In genomic region chr5:39620206-39620866, GRCm38 (mm10) we compare ENCODE assay signal across 12 mouse cellular contexts.
DNase-seq lines count a peak whose midpoint lies in the region; ATAC-seq and TF ChIP-seq lines count a peak whose summit lies in the region.
"Had no signal": no experiment of that assay in that cellular context is flagged by ENCODE, and none has a peak within 500 bp of the region (broad histone marks: within the 10 kb centered on the region; RNA-seq: fewer than 3 reads in every experiment).

No protein-coding gene starts in this region.

- no peak for TF ChIP-seq EP300 in heart, adult 2 months (IDR thresholded peaks at IDR 0.05; ENCODE audit: insufficient read depth, low read depth, low read length)

- H3K79me2 ChIP-seq in heart, adult 2 months (replicated peaks; ENCODE audit: control insufficient read depth, insufficient read depth, low read length), result no peaks in the 10 kb centered on the region

- peaks cover 11% of the 10 kb centered on the region for H3K4me1 ChIP-seq in heart, adult 2 months (ENCODE audit: control insufficient read depth, insufficient read depth, low read length)
- no peaks in the 10 kb centered on the region for H3K4me1 ChIP-seq in stomach, embryonic 15.5 days
- peaks cover 37% of the 10 kb centered on the region for H3K4me1 ChIP-seq in limb, embryonic 10.5 days

- 54% methylated on average over 3 of the region's 3 CpGs for WGBS in heart, adult 2 months
- 67% methylated on average over 3 of the region's 3 CpGs for WGBS in stomach, embryonic 15.5 days
- WGBS in limb, embryonic 10.5 days, result 89% methylated on average over 3 of the region's 3 CpGs

- H3K27me3 ChIP-seq in heart, adult 2 months (ENCODE audit: control insufficient read depth, insufficient read depth, low read length), result no peaks in the 10 kb centered on the region
- no peaks in the 10 kb centered on the region for H3K27me3 ChIP-seq in stomach, embryonic 15.5 days (replicated peaks)
- no peaks in the 10 kb centered on the region for H3K27me3 ChIP-seq in limb, embryonic 10.5 days (ENCODE audit: low read depth, poor library complexity, severe bottlenecking)
- H3K27me3 ChIP-seq: embryonic facial prominence, embryonic 13.5 days had no signal

- intact Hi-C loops in heart, adult 2 months (cut with DNase I), result no loop called here
- intact Hi-C loops in heart, postnatal 36 days (cut with DNase I), result no loop called here

- no peaks in the 10 kb centered on the region for H3K9me3 ChIP-seq in stomach, embryonic 15.5 days
- no peaks in the 10 kb centered on the region for H3K9me3 ChIP-seq in limb, embryonic 10.5 days (replicated peaks)
- H3K9me3 ChIP-seq: embryonic facial prominence, embryonic 13.5 days had no signal

- H3K9ac ChIP-seq in heart, adult 2 months (ENCODE audit: low read depth, low read length), result no peak overlapping the region
- no peak overlapping the region for H3K9ac ChIP-seq in stomach, embryonic 15.5 days
- H3K9ac ChIP-seq: embryonic facial prominence, embryonic 13.5 days had no signal

- H3K36me3 ChIP-seq in heart, adult 2 months (ENCODE audit: control insufficient read depth, insufficient read depth, low read length), result peaks cover 2% of the 10 kb centered on the region
- no peaks in the 10 kb centered on the region for H3K36me3 ChIP-seq in stomach, embryonic 15.5 days
- no peaks in the 10 kb centered on the region for H3K36me3 ChIP-seq in limb, embryonic 10.5 days
- H3K36me3 ChIP-seq: embryonic facial prominence, embryonic 13.5 days had no signal

- peak overlapping the region; percentile 56 for H3K27ac ChIP-seq in heart, adult 2 months
- peak overlapping the region; percentile 41; the same call in 1 of the 2 replicates for H3K27ac ChIP-seq in stomach, embryonic 15.5 days
- H3K27ac ChIP-seq in limb, embryonic 10.5 days, result no peak overlapping the region
- H3K27ac ChIP-seq: embryonic facial prominence, embryonic 13.5 days had no signal

- peak; percentile 55; the same call in 1 of the 2 replicates for ATAC-seq in stomach, embryonic 15.5 days (ENCODE audit: insufficient read depth, low FRiP score, low read depth)
- ATAC-seq: intestine, embryonic 16.5 days had no signal

- no peak for TF ChIP-seq CTCF in heart, adult 2 months (IDR thresholded peaks at IDR 0.05)

- peak in 1 of 2 experiments; percentile 74 for DNase-seq in heart, adult 2 months
- DNase-seq in heart, postnatal 36 days, result no peak
- peak; percentile 49 for DNase-seq in ovary, adult 18-20 months (ENCODE audit: low spot score)
- DNase-seq in ovary, postnatal 10 days (ENCODE audit: low spot score), result no peak
- DNase-seq in cerebellum, postnatal 25 days, result peak; percentile 72 to 76
- no peak for DNase-seq in liver
- DNase-seq in limb, embryonic 10.5 days (ENCODE audit: low spot score), result no peak
- DNase-seq: lung, postnatal 36 days had no signal

- H3K4me2 ChIP-seq in stomach, embryonic 15.5 days, result no peak overlapping the region
- H3K4me2 ChIP-seq: embryonic facial prominence, embryonic 13.5 days; liver, embryonic 11.5 days had no signal

- no peak for TF ChIP-seq POLR2A in heart, adult 2 months (IDR thresholded peaks at IDR 0.05; ENCODE audit: insufficient read depth, low read depth, low read length)

- H3K4me3 ChIP-seq in heart, adult 2 months, result no peak overlapping the region
- no peak overlapping the region for H3K4me3 ChIP-seq in stomach, embryonic 15.5 days (replicated peaks)
- H3K4me3 ChIP-seq in limb, embryonic 10.5 days, result no peak overlapping the region
- H3K4me3 ChIP-seq: embryonic facial prominence, embryonic 13.5 days had no signal

Comparison
In these comparisons a context has a peak if more than half of its experiments do, and no peak if none do; other contexts are left out.
1. DNase-seq: peak in ovary, adult 18-20 months (single experiment) and cerebellum, postnatal 25 days (2 of 2); none in heart, postnatal 36 days (0 of 2), ovary, postnatal 10 days (single experiment), liver (single experiment) and limb, embryonic 10.5 days (single experiment).